In the genomic region with DNA sequence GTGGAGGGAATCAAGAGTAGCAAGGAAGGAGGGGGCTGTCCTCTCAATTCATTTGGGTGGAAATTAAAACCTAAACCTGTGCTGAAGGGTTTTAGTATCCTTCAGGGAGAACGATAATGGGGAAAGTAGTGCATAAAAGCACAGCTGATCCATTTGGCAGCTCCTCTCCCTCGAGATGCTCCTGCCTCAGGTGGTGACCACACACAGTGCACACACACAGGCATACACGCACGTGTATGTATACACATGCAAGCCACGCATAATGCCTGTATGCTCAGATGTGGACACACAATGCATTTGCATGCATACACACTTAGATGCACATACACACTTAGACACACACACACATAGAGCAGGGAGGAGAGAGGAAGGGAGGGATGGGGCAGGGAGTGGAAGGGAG, we compare ENCODE assay signal across 26 mouse cellular contexts.
DNase-seq lines count a peak whose midpoint lies in the region; ATAC-seq lines count a peak whose summit lies in the region.
"Had no signal": no experiment of that assay in that cellular context is flagged by ENCODE, and none has a peak within 500 bp of the region (broad histone marks: within the 10 kb centered on the region; RNA-seq: fewer than 3 reads in every experiment).

No protein-coding gene starts in this region.

- H3K4me3 ChIP-seq in embryonic facial prominence, embryonic 14.5 days (ENCODE audit: low read depth, low read length) = no peak overlapping the region
- no peak overlapping the region for H3K4me3 ChIP-seq in embryonic facial prominence, embryonic 10.5 days
- H3K4me3 ChIP-seq in megakaryocyte, embryonic 14.5 days (replicated peaks) = peak overlapping the region; percentile 60
- H3K4me3 ChIP-seq in hindbrain, embryonic 16.5 days (ENCODE audit: low read length) = no peak overlapping the region
- no peak overlapping the region for H3K4me3 ChIP-seq in neural tube, embryonic 13.5 days
- H3K4me3 ChIP-seq: embryonic facial prominence, embryonic 13.5 days; forebrain, embryonic 15.5 days; heart, embryonic 12.5 days; left cerebral cortex, adult 2 months; liver, embryonic 12.5 days; stomach, embryonic 15.5 days had no signal

- WGBS in embryonic facial prominence, embryonic 14.5 days = 73% methylated on average over 5 of the region's 5 CpGs
- WGBS in embryonic facial prominence, embryonic 10.5 days = 84% methylated on average over 5 of the region's 5 CpGs
- WGBS in hindbrain, embryonic 16.5 days = 67% methylated on average over 5 of the region's 5 CpGs
- 45% methylated on average over 5 of the region's 5 CpGs for WGBS in neural tube, embryonic 13.5 days

- peak; percentile 55; the same call in 1 of the 2 replicates for ATAC-seq in embryonic facial prominence, embryonic 14.5 days (ENCODE audit: low read depth)
- no peak for ATAC-seq in megakaryocyte, adult 5-6 weeks (ENCODE audit: poor library complexity, severe bottlenecking)
- peak; percentile 56 for ATAC-seq in hindbrain, embryonic 16.5 days
- peak; percentile 47; the same call in 1 of the 2 replicates for ATAC-seq in neural tube, embryonic 13.5 days (ENCODE audit: low read depth)
- ATAC-seq: forebrain, embryonic 15.5 days; liver, embryonic 12.5 days had no signal

- H3K27me3 ChIP-seq in embryonic facial prominence, embryonic 14.5 days (replicated peaks; ENCODE audit: control insufficient read depth, insufficient read depth, low read length) = no peaks in the 10 kb centered on the region
- H3K27me3 ChIP-seq in embryonic facial prominence, embryonic 10.5 days (replicated peaks; ENCODE audit: low read depth, poor library complexity, severe bottlenecking) = no peaks in the 10 kb centered on the region
- H3K27me3 ChIP-seq in megakaryocyte, embryonic 14.5 days (replicated peaks) = no peaks in the 10 kb centered on the region
- no peaks in the 10 kb centered on the region for H3K27me3 ChIP-seq in hindbrain, embryonic 16.5 days (replicated peaks; ENCODE audit: control insufficient read depth, insufficient read depth, low read length)
- H3K27me3 ChIP-seq in neural tube, embryonic 13.5 days = no peaks in the 10 kb centered on the region
- H3K27me3 ChIP-seq: embryonic facial prominence, embryonic 13.5 days; forebrain, embryonic 15.5 days; heart, embryonic 12.5 days; liver, embryonic 12.5 days; stomach, embryonic 15.5 days had no signal

- no peak for DNase-seq in embryonic facial prominence, embryonic 14.5 days (ENCODE audit: low spot score)
- no peak for DNase-seq in embryonic facial prominence, embryonic 10.5 days (ENCODE audit: low spot score)
- DNase-seq in frontal cortex, postnatal 25 days (ENCODE audit: low spot score in 2 of 2) = no peak
- no peak for DNase-seq in gastrocnemius, postnatal 10 days
- DNase-seq: adrenal gland, postnatal 10 days; cerebellum, adult 2 months; cerebellum, postnatal 25 days; gastrocnemius, postnatal 14 days; heart, adult 18-20 months; heart, postnatal 10 days; kidney, adult 11 months; left cerebral cortex, postnatal 4 days; lung, adult 18-20 months; lung, postnatal 14 days; right cerebral cortex, postnatal 4 days; thymus, postnatal 25 days had no signal

- no peaks in the 10 kb centered on the region for H3K9me3 ChIP-seq in embryonic facial prominence, embryonic 14.5 days (ENCODE audit: control insufficient read depth, low read length)
- no peaks in the 10 kb centered on the region for H3K9me3 ChIP-seq in embryonic facial prominence, embryonic 10.5 days
- H3K9me3 ChIP-seq in megakaryocyte, embryonic 14.5 days = no peaks in the 10 kb centered on the region
- no peaks in the 10 kb centered on the region for H3K9me3 ChIP-seq in hindbrain, embryonic 16.5 days (ENCODE audit: control insufficient read depth, low read length)
- no peaks in the 10 kb centered on the region for H3K9me3 ChIP-seq in neural tube, embryonic 13.5 days
- H3K9me3 ChIP-seq: embryonic facial prominence, embryonic 13.5 days; forebrain, embryonic 15.5 days; heart, embryonic 12.5 days; liver, embryonic 12.5 days; stomach, embryonic 15.5 days had no signal

- no peak overlapping the region for H3K27ac ChIP-seq in embryonic facial prominence, embryonic 14.5 days (replicated peaks; ENCODE audit: low read depth, low read length)
- no peak overlapping the region for H3K27ac ChIP-seq in embryonic facial prominence, embryonic 10.5 days (replicated peaks)
- H3K27ac ChIP-seq in hindbrain, embryonic 16.5 days (ENCODE audit: low read depth, low read length) = no peak overlapping the region
- H3K27ac ChIP-seq in neural tube, embryonic 13.5 days (replicated peaks) = no peak overlapping the region
- H3K27ac ChIP-seq: embryonic facial prominence, embryonic 13.5 days; forebrain, embryonic 15.5 days; left cerebral cortex, adult 2 months; liver, embryonic 12.5 days; stomach, embryonic 15.5 days had no signal

- no peak overlapping the region for H3K9ac ChIP-seq in embryonic facial prominence, embryonic 14.5 days (ENCODE audit: low read depth, low read length)
- H3K9ac ChIP-seq in hindbrain, embryonic 16.5 days (ENCODE audit: low read depth, low read length) = no peak overlapping the region
- H3K9ac ChIP-seq in neural tube, embryonic 13.5 days = no peak overlapping the region
- H3K9ac ChIP-seq: embryonic facial prominence, embryonic 13.5 days; forebrain, embryonic 15.5 days; heart, embryonic 12.5 days; liver, embryonic 12.5 days; stomach, embryonic 15.5 days had no signal

- no peaks in the 10 kb centered on the region for H3K4me1 ChIP-seq in embryonic facial prominence, embryonic 14.5 days (ENCODE audit: control insufficient read depth, insufficient read depth, low read length)
- H3K4me1 ChIP-seq in embryonic facial prominence, embryonic 10.5 days = no peaks in the 10 kb centered on the region
- peaks cover 81% of the 10 kb centered on the region for H3K4me1 ChIP-seq in megakaryocyte, embryonic 14.5 days
- H3K4me1 ChIP-seq in hindbrain, embryonic 16.5 days (ENCODE audit: control insufficient read depth, insufficient read depth, low read depth, low read length) = no peaks in the 10 kb centered on the region
- peaks cover 11% of the 10 kb centered on the region; the same call in 1 of the 2 replicates for H3K4me1 ChIP-seq in neural tube, embryonic 13.5 days (replicated peaks)
- H3K4me1 ChIP-seq: embryonic facial prominence, embryonic 13.5 days; forebrain, embryonic 15.5 days; heart, embryonic 12.5 days; liver, embryonic 12.5 days; stomach, embryonic 15.5 days had no signal

- no peaks in the 10 kb centered on the region for H3K36me3 ChIP-seq in embryonic facial prominence, embryonic 14.5 days (ENCODE audit: control insufficient read depth, insufficient read depth, low read length)
- no peaks in the 10 kb centered on the region for H3K36me3 ChIP-seq in embryonic facial prominence, embryonic 10.5 days (replicated peaks)
- peaks cover 15% of the 10 kb centered on the region for H3K36me3 ChIP-seq in megakaryocyte, embryonic 14.5 days (replicated peaks; ENCODE audit: low read length)
- no peaks in the 10 kb centered on the region for H3K36me3 ChIP-seq in hindbrain, embryonic 16.5 days (ENCODE audit: control insufficient read depth, insufficient read depth, low read length)
- no peaks in the 10 kb centered on the region for H3K36me3 ChIP-seq in neural tube, embryonic 13.5 days
- H3K36me3 ChIP-seq: embryonic facial prominence, embryonic 13.5 days; forebrain, embryonic 15.5 days; heart, embryonic 12.5 days; liver, embryonic 12.5 days; stomach, embryonic 15.5 days had no signal

- H3K4me2 ChIP-seq in embryonic facial prominence, embryonic 14.5 days (ENCODE audit: low read depth, low read length) = no peak overlapping the region
- H3K4me2 ChIP-seq in hindbrain, embryonic 16.5 days (ENCODE audit: low read length) = no peak overlapping the region
- no peak overlapping the region for H3K4me2 ChIP-seq in neural tube, embryonic 13.5 days
- H3K4me2 ChIP-seq: embryonic facial prominence, embryonic 13.5 days; forebrain, embryonic 15.5 days; heart, embryonic 12.5 days; liver, embryonic 12.5 days; stomach, embryonic 15.5 days had no signal
